Comparison of ENCODE assay signal across 9 mouse cellular contexts in genomic region chr10:95562395-95562794, GRCm38 (mm10). TPM values are rescaled to one million over a fixed set of nuclear protein-coding genes. Genes with fewer than 3 reads are reported as not detected.
A peak's percentile ranks its signal among the peaks of the same experiment; 100 is the strongest.
DNase-seq lines count a peak whose midpoint lies in the region; ATAC-seq and TF ChIP-seq lines count a peak whose summit lies in the region.
"Had no signal": no experiment of that assay in that cellular context is flagged by ENCODE, and none has a peak within 500 bp of the region (broad histone marks: within the 10 kb centered on the region; RNA-seq: fewer than 3 reads in every experiment).

No protein-coding gene starts in this region.

- peak overlapping the region; percentile 90 for H3K27ac ChIP-seq in left cerebral cortex, adult 2 months
- no peak overlapping the region for H3K27ac ChIP-seq in embryonic facial prominence, embryonic 11.5 days (replicated peaks; ENCODE audit: low read depth, low read length)
- H3K27ac ChIP-seq in hindbrain, postnatal 0 days = no peak overlapping the region

- intact Hi-C loops in left cerebral cortex, adult 2 months (cut with DNase I) = loop anchor here (2.0 to 5.0 kb wide), 5 partner anchors 48 to 380 kb away; partner anchors contain the start of genes Anapc15-ps and Eea1
- intact Hi-C loops in left cerebral cortex, postnatal 4 days (cut with DNase I) = loop anchor here (5.0 to 10.0 kb wide), 2 partner anchors 52 to 115 kb away; no protein-coding TSS in a partner anchor

- H3K27me3 ChIP-seq in embryonic facial prominence, embryonic 11.5 days (ENCODE audit: control insufficient read depth, insufficient read depth, low read length) = no peaks in the 10 kb centered on the region
- no peaks in the 10 kb centered on the region for H3K27me3 ChIP-seq in hindbrain, postnatal 0 days (ENCODE audit: insufficient read depth, low read length)
- H3K27me3 ChIP-seq in myocyte (ENCODE audit: control insufficient read depth, insufficient read depth, insufficient read length) = no peaks in the 10 kb centered on the region

- peak overlapping the region; percentile 96 for H3K4me3 ChIP-seq in left cerebral cortex, adult 2 months
- H3K4me3 ChIP-seq in embryonic facial prominence, embryonic 11.5 days (ENCODE audit: low read depth, low read length) = peak overlapping the region; percentile 98
- peak overlapping the region; percentile 87 for H3K4me3 ChIP-seq in hindbrain, postnatal 0 days (ENCODE audit: low read length)
- H3K4me3 ChIP-seq in myocyte = peak overlapping the region; percentile 83

- no peak for DNase-seq in left cerebral cortex, adult 2 months (ENCODE audit: extremely low spot score in 1 of 2, low spot score in 2 of 2)
- no peak for DNase-seq in left cerebral cortex, postnatal 4 days
- no peak for DNase-seq in embryonic facial prominence, embryonic 11.5 days (ENCODE audit: low spot score)
- no peak for DNase-seq in hindbrain, postnatal 0 days (ENCODE audit: low spot score)
- DNase-seq in left cerebral cortex, adult 9 months (ENCODE audit: low spot score in 2 of 2) = no peak
- DNase-seq in embryo, embryonic 11 days = no peak
- no peak for DNase-seq in right cerebral cortex, postnatal 25 days
- DNase-seq: layer of hippocampus, adult 9-11 months had no signal

- WGBS in embryonic facial prominence, embryonic 11.5 days = 14% methylated on average over 8 of the region's 8 CpGs
- WGBS in hindbrain, postnatal 0 days = 4% methylated on average over 8 of the region's 8 CpGs

- no peak overlapping the region for H3ac ChIP-seq in myocyte (ENCODE audit: control insufficient read depth, insufficient read length)

- peak overlapping the region; percentile 96 for H3K9ac ChIP-seq in embryonic facial prominence, embryonic 11.5 days (replicated peaks; ENCODE audit: low read length)
- H3K9ac ChIP-seq in hindbrain, postnatal 0 days (replicated peaks; ENCODE audit: low read length) = peak overlapping the region; percentile 83

- no peaks in the 10 kb centered on the region for H3K36me3 ChIP-seq in embryonic facial prominence, embryonic 11.5 days (replicated peaks; ENCODE audit: control insufficient read depth, insufficient read depth, low read depth, low read length)
- no peaks in the 10 kb centered on the region for H3K36me3 ChIP-seq in hindbrain, postnatal 0 days (ENCODE audit: insufficient read depth, low read length)
- H3K36me3 ChIP-seq in myocyte (ENCODE audit: control insufficient read depth, insufficient read depth) = peaks cover 5% of the 10 kb centered on the region

- no peak for TF ChIP-seq POLR2A in myocyte (IDR thresholded peaks at IDR 0.05; ENCODE audit: insufficient read length, low read depth)

- no peaks in the 10 kb centered on the region for H3K9me3 ChIP-seq in embryonic facial prominence, embryonic 11.5 days (replicated peaks; ENCODE audit: control insufficient read depth, low read length)
- H3K9me3 ChIP-seq in hindbrain, postnatal 0 days (ENCODE audit: low read length) = no peaks in the 10 kb centered on the region

- H3K4me1 ChIP-seq in embryonic facial prominence, embryonic 11.5 days (ENCODE audit: control insufficient read depth, insufficient read depth, low read length) = peaks cover 4% of the 10 kb centered on the region; the same call in 1 of the 2 replicates
- peaks cover 9% of the 10 kb centered on the region; the same call in 1 of the 2 replicates for H3K4me1 ChIP-seq in hindbrain, postnatal 0 days (ENCODE audit: insufficient read depth, low read length)

- no peak for TF ChIP-seq CTCF in left cerebral cortex, adult 2 months (IDR thresholded peaks at IDR 0.05)
- TF ChIP-seq CTCF in hindbrain, postnatal 0 days (IDR thresholded peaks at IDR 0.05; ENCODE audit: low read depth) = no peak

- H3K4me2 ChIP-seq in embryonic facial prominence, embryonic 11.5 days (ENCODE audit: low read depth, low read length) = peak overlapping the region; percentile 71
- peak overlapping the region; percentile 77 for H3K4me2 ChIP-seq in hindbrain, postnatal 0 days (ENCODE audit: low read depth, low read length)
- peak overlapping the region; percentile 85 for H3K4me2 ChIP-seq in myocyte (ENCODE audit: low read depth)

- peaks cover 61% of the 10 kb centered on the region for H3K79me2 ChIP-seq in myocyte (ENCODE audit: control insufficient read depth, insufficient read depth)

- no peak for ATAC-seq in embryonic facial prominence, embryonic 11.5 days (replicated peaks; ENCODE audit: insufficient number of reproducible peaks, low FRiP score, low TSS enrichment, low read depth)
- no peak for ATAC-seq in hindbrain, postnatal 0 days

TF ChIP-seq in myocyte, 11 proteins besides CTCF, POLR2A, EP300 and RAD21:
- no peak for TF ChIP-seq MYOD1 (IDR thresholded peaks at IDR 0.05; ENCODE audit: control insufficient read depth in 1 of 3, insufficient read length in 2 of 3, low read depth in 2 of 3)
- TF ChIP-seq POLR2AphosphoS2 (IDR thresholded peaks at IDR 0.05; ENCODE audit: insufficient read length, low read depth) = no peak

RNA-seq across cellular contexts. Expression of gene Nudt4, which starts 1.6 kb away (rescaled TPM):
- 100 to 1,000 TPM; 140 to 147 TPM for total RNA-seq in left cerebral cortex, adult 2 months (2021)
- total RNA-seq in left cerebral cortex, postnatal 4 days (2021) = 100 to 1,000 TPM; 202 to 243 TPM
- 132 and 142 TPM in 2 replicates for polyA plus RNA-seq in embryonic facial prominence, embryonic 11.5 days (2014; fragmentation: Nextera tagmentation; extraction: Ambion mirVana)
- total RNA-seq in hindbrain, postnatal 0 days (2014; rRNA removed) = 52.3 and 55.5 TPM in 2 replicates
- 64.3 and 64.7 TPM in 2 replicates for polyA plus RNA-seq in hindbrain, postnatal 0 days (2015; fragmentation: Nextera tagmentation; extraction: Ambion mirVana)
- polyA plus RNA-seq in myocyte (2012; fragmentation: generic; extraction: Trizol) = 36.8 TPM

RNA-seq across cellular contexts. Expression of gene Ube2n, which starts 47.5 kb away (rescaled TPM):
- total RNA-seq in left cerebral cortex, adult 2 months (2021) = 100 to 1,000 TPM; 196 to 198 TPM
- total RNA-seq in left cerebral cortex, postnatal 4 days (2021) = 100 to 1,000 TPM; 213 to 231 TPM
- polyA plus RNA-seq in embryonic facial prominence, embryonic 11.5 days (2014; fragmentation: Nextera tagmentation; extraction: Ambion mirVana) = 448 and 468 TPM in 2 replicates
- 203 and 208 TPM in 2 replicates for total RNA-seq in hindbrain, postnatal 0 days (2014; rRNA removed)
- polyA plus RNA-seq in hindbrain, postnatal 0 days (2015; fragmentation: Nextera tagmentation; extraction: Ambion mirVana) = 315 and 333 TPM in 2 replicates
- polyA plus RNA-seq in myocyte (2012; fragmentation: generic; extraction: Trizol) = 157 TPM
